Mouse (Mus musculus): ENCODE measurements at regions not wholly inside any gene's neighbourhood (a gene's known extent, or its start where the extent isn't known, plus 50 kb on each side); places are given as distances from the start of the nearest gene placed in this dataset.

GRCm38 (mm10) chr5:126733470-126733869, 508.1 kb upstream of the Tmem132c start:
- TF ChIP-seq CTCF (IDR thresholded peaks at IDR 0.05; ENCODE audit: low read depth): peak; percentile 50
- no peak for TF ChIP-seq EP300 (IDR thresholded peaks at IDR 0.05; ENCODE audit: low read depth)
